Mouse (Mus musculus): ENCODE results near the gene Eif2b4.

The Eif2b4 gene

GRCm38 (mm10) chr5:31198170-31198569, 4.9 kb upstream of the Eif2b4 start:
- TF ChIP-seq POU5F1 (IDR thresholded peaks at IDR 0.05; ENCODE audit: borderline replicate concordance, low read length): no peak
- no peak for TF ChIP-seq CTCF (conservative IDR thresholded peaks at IDR 0.05; ENCODE audit: low read length)
- TF ChIP-seq NANOG (IDR thresholded peaks at IDR 0.05; ENCODE audit: borderline replicate concordance, low read length): no peak
- H3K27me3 ChIP-seq (ENCODE audit: insufficient read depth, low read length): no peaks in the 10 kb centered on the region
- no peak overlapping the region for H3K4me3 ChIP-seq (replicated peaks; ENCODE audit: low read length)

GRCm38 (mm10) chr5:31197072-31197471, 3.8 kb upstream of the Eif2b4 start:
- Histone ChIP-seq H3K27me3 (ENCODE audit: insufficient read depth, low read length) (no peaks in the 10 kb centered on the region), H3K36me3 (ENCODE audit: insufficient read depth, low read length) (peaks cover 68% of the 10 kb centered on the region), H3K4me3 (replicated peaks; ENCODE audit: low read length) (peak overlapping the region; percentile 13; the same call in 1 of the 2 replicates), H3K4me1 (replicated peaks; ENCODE audit: low read depth, low read length) (peaks cover 82% of the 10 kb centered on the region), H3K9me3 (ENCODE audit: low read length) (no peaks in the 10 kb centered on the region)
- TF ChIP-seq POU5F1 (IDR thresholded peaks at IDR 0.05; ENCODE audit: borderline replicate concordance, low read length) (no peak), NANOG (IDR thresholded peaks at IDR 0.05; ENCODE audit: borderline replicate concordance, low read length) (no peak), CTCF (conservative IDR thresholded peaks at IDR 0.05; ENCODE audit: low read length) (no peak)

More at GRCm38 (mm10) chr5:31198170-31198569, 4.9 kb upstream of the Eif2b4 start:
- peaks cover 86% of the 10 kb centered on the region for H3K4me1 ChIP-seq (replicated peaks; ENCODE audit: low read depth, low read length)
- H3K9me3 ChIP-seq (ENCODE audit: low read length): no peaks in the 10 kb centered on the region
- peaks cover 76% of the 10 kb centered on the region for H3K36me3 ChIP-seq (ENCODE audit: insufficient read depth, low read length)

GRCm38 (mm10) chr5:31196207-31196606, 3.0 kb upstream of the Eif2b4 start:
- Histone ChIP-seq H3K36me3 (ENCODE audit: insufficient read depth, low read length) (peaks cover 72% of the 10 kb centered on the region), H3K4me3 (replicated peaks; ENCODE audit: low read length) (no peak overlapping the region), H3K27me3 (ENCODE audit: insufficient read depth, low read length) (no peaks in the 10 kb centered on the region), H3K9me3 (ENCODE audit: low read length) (no peaks in the 10 kb centered on the region), H3K4me1 (replicated peaks; ENCODE audit: low read depth, low read length) (peaks cover 88% of the 10 kb centered on the region)
- TF ChIP-seq POU5F1 (IDR thresholded peaks at IDR 0.05; ENCODE audit: borderline replicate concordance, low read length) (no peak), CTCF (conservative IDR thresholded peaks at IDR 0.05; ENCODE audit: low read length) (no peak), NANOG (IDR thresholded peaks at IDR 0.05; ENCODE audit: borderline replicate concordance, low read length) (no peak)

GRCm38 (mm10) chr5:31195671-31196070, 2.4 kb upstream of the Eif2b4 start:
- Histone ChIP-seq H3K9me3 (ENCODE audit: low read length) (no peaks in the 10 kb centered on the region), H3K4me3 (replicated peaks; ENCODE audit: low read length) (peak overlapping the region; percentile 99; the same call in 1 of the 2 replicates), H3K27me3 (ENCODE audit: insufficient read depth, low read length) (no peaks in the 10 kb centered on the region), H3K4me1 (replicated peaks; ENCODE audit: low read depth, low read length) (peaks cover 88% of the 10 kb centered on the region), H3K36me3 (ENCODE audit: insufficient read depth, low read length) (peaks cover 74% of the 10 kb centered on the region)
- no peak for TF ChIP-seq CTCF (conservative IDR thresholded peaks at IDR 0.05; ENCODE audit: low read length)
- TF ChIP-seq NANOG (IDR thresholded peaks at IDR 0.05; ENCODE audit: borderline replicate concordance, low read length): no peak
- no peak for TF ChIP-seq POU5F1 (IDR thresholded peaks at IDR 0.05; ENCODE audit: borderline replicate concordance, low read length)

GRCm38 (mm10) chr5:31194486-31195485, 1.6 kb upstream of the Eif2b4 start:
- Histone ChIP-seq H3K9me3 (ENCODE audit: low read length) (no peaks in the 10 kb centered on the region), H3K4me3 (replicated peaks; ENCODE audit: low read length) (peak overlapping the region; percentile 99), H3K27me3 (ENCODE audit: insufficient read depth, low read length) (no peaks in the 10 kb centered on the region), H3K4me1 (replicated peaks; ENCODE audit: low read depth, low read length) (peaks cover 88% of the 10 kb centered on the region), H3K36me3 (ENCODE audit: insufficient read depth, low read length) (peaks cover 74% of the 10 kb centered on the region)
- TF ChIP-seq NANOG (IDR thresholded peaks at IDR 0.05; ENCODE audit: borderline replicate concordance, low read length) (no peak), CTCF (conservative IDR thresholded peaks at IDR 0.05; ENCODE audit: low read length) (no peak), POU5F1 (IDR thresholded peaks at IDR 0.05; ENCODE audit: borderline replicate concordance, low read length) (no peak)

- no peaks in the 10 kb centered on the region for H3K27me3 ChIP-seq (ENCODE audit: insufficient read depth, low read length)
- peaks cover 73% of the 10 kb centered on the region for H3K36me3 ChIP-seq (ENCODE audit: insufficient read depth, low read length)
- H3K4me3 ChIP-seq (replicated peaks; ENCODE audit: low read length): peak overlapping the region; percentile 99
- no peaks in the 10 kb centered on the region for H3K9me3 ChIP-seq (ENCODE audit: low read length)
- H3K4me1 ChIP-seq (replicated peaks; ENCODE audit: low read depth, low read length): peaks cover 79% of the 10 kb centered on the region
- TF ChIP-seq POU5F1 (IDR thresholded peaks at IDR 0.05; ENCODE audit: borderline replicate concordance, low read length): no peak
- no peak for TF ChIP-seq NANOG (IDR thresholded peaks at IDR 0.05; ENCODE audit: borderline replicate concordance, low read length)
- no peak for TF ChIP-seq CTCF (conservative IDR thresholded peaks at IDR 0.05; ENCODE audit: low read length)
Observed at GRCm38 (mm10) chr5:31193631-31194281, 526 bp upstream of the Eif2b4 start.

- Histone ChIP-seq H3K27me3 (ENCODE audit: insufficient read depth, low read length) (no peaks in the 10 kb centered on the region), H3K36me3 (ENCODE audit: insufficient read depth, low read length) (peaks cover 73% of the 10 kb centered on the region), H3K4me3 (replicated peaks; ENCODE audit: low read length) (peak overlapping the region; percentile 99), H3K4me1 (replicated peaks; ENCODE audit: low read depth, low read length) (peaks cover 69% of the 10 kb centered on the region), H3K9me3 (ENCODE audit: low read length) (no peaks in the 10 kb centered on the region)
- TF ChIP-seq CTCF (conservative IDR thresholded peaks at IDR 0.05; ENCODE audit: low read length): no peak
- TF ChIP-seq POU5F1 (IDR thresholded peaks at IDR 0.05; ENCODE audit: borderline replicate concordance, low read length): no peak
- TF ChIP-seq NANOG (IDR thresholded peaks at IDR 0.05; ENCODE audit: borderline replicate concordance, low read length): no peak
Observed at GRCm38 (mm10) chr5:31192045-31192938, 938 bp downstream of the Eif2b4 start.
